Mouse (Mus musculus) MEL (cell line): ENCODE data around the gene Tec. TPM values are rescaled to one million over a fixed set of nuclear protein-coding genes. Genes with fewer than 3 reads are reported as not detected.

Experiments
- DNase-seq: peaks from one replicate; pipeline ENCODE4 v3.0.0; 2011; ENCODE audit warnings: low read depth, low spot score
- H3K27ac ChIP-seq: 2 replicates; pipeline ENCODE4 v1.5.1; 2012; ENCODE audit warnings: low read depth, mild to moderate bottlenecking, control low read depth, low read length, moderate library complexity; ENCODE audit not compliant: control insufficient read depth
- H3K27me3 ChIP-seq, 2 experiments: fragments of 150-350 bp in 1 of 2; sonication (generic) in 1 of 2; 2 replicates each; pipeline ENCODE4 v1.6.1; 2012; ENCODE audit warnings: low read length in 2 of 2, mild to moderate bottlenecking in 2 of 2, improper control_type of control experiment in 1 of 2, moderate library complexity in 1 of 2; ENCODE audit not compliant: insufficient read depth in 2 of 2, control insufficient read depth in 1 of 2
- H3K36me3 ChIP-seq, 2 experiments: 2 replicates each; pipeline ENCODE4 v1.6.1; 2012 to 2014; ENCODE audit warnings: low read length in 2 of 2, improper control_type of control experiment in 1 of 2, inconsistent platforms in 1 of 2, mild to moderate bottlenecking in 1 of 2; ENCODE audit not compliant: insufficient read depth in 2 of 2, control insufficient read depth in 1 of 2
- H3K4me1 ChIP-seq, 2 experiments: fragments of 150-350 bp in 1 of 2; sonication (generic) in 1 of 2; 2 replicates each; pipeline ENCODE4 v1.6.1; 2012; ENCODE audit warnings: low read length in 2 of 2, improper control_type of control experiment in 1 of 2, mild to moderate bottlenecking in 1 of 2; ENCODE audit not compliant: insufficient read depth in 2 of 2, control insufficient read depth in 1 of 2
- H3K4me3 ChIP-seq, 2 experiments: fragments of 150-350 bp in 1 of 2; sonication (generic) in 1 of 2; 2 replicates each; pipeline ENCODE4 v1.5.1; 2012; ENCODE audit warnings: low read depth in 2 of 2, low read length in 2 of 2, mild to moderate bottlenecking in 2 of 2, moderate library complexity in 2 of 2, control low read depth in 1 of 2, improper control_type of control experiment in 1 of 2; ENCODE audit not compliant: control insufficient read depth in 1 of 2, insufficient read depth in 1 of 2
- H3K79me2 ChIP-seq: 2 replicates; pipeline ENCODE4 v1.6.1; 2012; ENCODE audit warnings: mild to moderate bottlenecking, low read length, moderate library complexity; ENCODE audit not compliant: control insufficient read depth, poor library complexity, insufficient read depth
- H3K9ac ChIP-seq: 2 replicates; pipeline ENCODE4 v1.6.1; 2012; ENCODE audit warnings: low read depth, mild to moderate bottlenecking, control low read depth, low read length, moderate library complexity; ENCODE audit not compliant: control insufficient read depth, poor library complexity, severe bottlenecking
- H3K9me3 ChIP-seq: fragments of 150-350 bp; sonication (generic); replicated peaks from 2 replicates; pipeline ENCODE4 v1.6.1; 2012; ENCODE audit warnings: mild to moderate bottlenecking, low read length, improper control_type of control experiment, moderate library complexity; ENCODE audit not compliant: insufficient read depth
- CTCF ChIP-seq, 3 experiments: IDR thresholded peaks in 2 of 3; conservative IDR thresholded peaks in 1 of 3; 2 replicates each; pipeline ENCODE4 v1.5.1; 2011 to 2012; ENCODE audit warnings: low read length in 3 of 3, low read depth in 2 of 3, mild to moderate bottlenecking in 2 of 3, improper control_type of control experiment in 1 of 3, inconsistent platforms in 1 of 3, mixed read lengths in 1 of 3, moderate library complexity in 1 of 3; ENCODE audit not compliant: control insufficient read depth in 1 of 3, insufficient read depth in 1 of 3, poor library complexity in 1 of 3, severe bottlenecking in 1 of 3
- E2F4 ChIP-seq: IDR thresholded peaks from 2 replicates; pipeline ENCODE4 v1.6.1; 2011; ENCODE audit warnings: low read depth, low read length, improper control_type of control experiment, borderline replicate concordance
- EP300 ChIP-seq, 2 experiments: IDR thresholded peaks; 2 replicates each; pipeline ENCODE4 v1.6.1; 2011; ENCODE audit warnings: improper control_type of control experiment in 2 of 2, low read length in 2 of 2, low read depth in 1 of 2, mild to moderate bottlenecking in 1 of 2
- JUND ChIP-seq: IDR thresholded peaks from 2 replicates; pipeline ENCODE4 v1.6.1; 2011; ENCODE audit warnings: low read depth, mild to moderate bottlenecking, improper control_type of control experiment, low read length
- KAT2A ChIP-seq: conservative IDR thresholded peaks from 2 replicates; pipeline ENCODE4 v1.6.1; 2012; ENCODE audit warnings: low read depth, low read length, improper control_type of control experiment, inconsistent platforms
- MAFK ChIP-seq: IDR thresholded peaks from 2 replicates; pipeline ENCODE4 v1.6.1; 2011; ENCODE audit warnings: low read depth, mild to moderate bottlenecking, low read length, improper control_type of control experiment, borderline replicate concordance
- POLR2A ChIP-seq, 2 experiments: IDR thresholded peaks; 2 replicates each; pipeline ENCODE4 v1.6.1; 2011 to 2012; ENCODE audit warnings: low read length in 2 of 2, mild to moderate bottlenecking in 2 of 2, control low read depth in 1 of 2, improper control_type of control experiment in 1 of 2, low read depth in 1 of 2, moderate library complexity in 1 of 2; ENCODE audit not compliant: control insufficient read depth in 1 of 2, insufficient read depth in 1 of 2, poor library complexity in 1 of 2
- USF1 ChIP-seq: IDR thresholded peaks from 2 replicates; pipeline ENCODE4 v1.6.1; 2014; ENCODE audit warnings: low read depth, mild to moderate bottlenecking, inconsistent platforms, low read length, improper control_type of control experiment, moderate library complexity
- ZKSCAN1 ChIP-seq: IDR thresholded peaks from 2 replicates; pipeline ENCODE4 v1.6.1; 2012; ENCODE audit warnings: low read depth, mild to moderate bottlenecking, inconsistent platforms, low read length, improper control_type of control experiment, moderate library complexity
- ZNF384 ChIP-seq: IDR thresholded peaks from 2 replicates; pipeline ENCODE4 v1.6.1; 2012; ENCODE audit warnings: low read depth, mild to moderate bottlenecking, inconsistent platforms, low read length, improper control_type of control experiment
- polyA plus RNA-seq, 2 experiments: library from polyadenylated mRNA; stranded (reverse) in 1 of 2; unstranded in 1 of 2; fragments of >175 nt in 1 of 2; fragments of >200 nt in 1 of 2; gene quantifications; 2 replicates each; pipeline versions ENCODE4 v1.2.1 to v1.2.4; 2012; ENCODE audit warnings: low replicate concordance in 2 of 2, low read depth in 1 of 2; ENCODE audit not compliant: insufficient read length in 2 of 2, insufficient read depth in 1 of 2, missing spikeins in 1 of 2
- total RNA-seq: library from RNA; depleted of rRNA; stranded (reverse); fragments of 300-350 nt; gene quantifications from 2 replicates; pipeline ENCODE4 v1.2.3, GENCODE M21; 2012

Gene Tec
- total and polyA plus RNA-seq, 3 experiments, result 44.8 to 61.1 TPM; not detected in 1

DNA sequence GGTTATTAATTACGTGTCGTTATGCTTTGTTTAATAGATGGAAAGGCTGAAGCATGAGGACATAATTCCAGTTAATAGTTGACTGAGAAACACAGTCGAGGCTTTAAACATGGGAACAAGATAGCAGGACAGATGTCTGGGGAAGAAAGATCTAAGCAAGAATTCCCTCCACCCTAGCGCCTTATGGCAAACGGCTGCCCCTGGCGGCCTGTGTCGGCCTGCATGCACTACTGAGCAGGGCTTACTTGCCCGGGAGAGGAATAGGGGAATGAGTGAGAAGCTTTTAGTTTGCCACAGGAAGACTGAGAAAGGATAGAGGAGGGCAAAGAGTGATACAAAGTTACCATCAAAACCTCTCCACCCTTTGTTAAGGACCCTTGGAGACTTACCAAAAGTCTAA lies 7.4 kb downstream of the Tec start (continued):
- TF ChIP-seq CTCF (IDR thresholded peaks at IDR 0.05 in 2 of 3, conservative IDR thresholded peaks at IDR 0.05 in 1 of 3; ENCODE audit: control insufficient read depth in 1 of 3, insufficient read depth in 1 of 3, low read depth in 2 of 3, low read length in 3 of 3, poor library complexity in 1 of 3, severe bottlenecking in 1 of 3), result no peak

DNA sequence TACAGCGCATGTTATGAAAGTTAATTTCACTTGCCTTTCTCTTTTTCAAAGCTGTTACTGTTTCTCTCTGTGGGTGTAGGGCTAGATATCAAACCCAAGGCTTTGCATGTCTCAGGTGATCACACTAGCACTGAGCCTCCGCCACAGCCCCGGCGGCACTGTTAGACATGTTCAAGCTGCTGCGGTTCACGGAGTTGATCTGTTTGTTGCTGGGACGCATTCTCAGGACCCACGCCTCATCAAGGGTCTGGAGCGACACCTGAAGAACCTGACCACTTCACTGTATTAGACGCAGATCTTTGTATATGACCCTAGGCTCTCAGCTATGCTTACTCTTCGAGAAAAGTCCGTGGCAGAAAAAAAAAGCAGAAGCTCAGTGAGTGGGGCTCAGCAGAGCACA lies 10.0 kb downstream of the Tec start:
- no peaks in the 10 kb centered on the region for H3K27me3 ChIP-seq
- TF ChIP-seq ZNF384, result peak; percentile 52; the same call in 1 of the 2 replicates
- 0 out of 4 replicates have a peak, but pooled peaks of 1 of the 2 experiments have one; percentile 17 for TF ChIP-seq POLR2A (IDR thresholded peaks at IDR 0.05; ENCODE audit: control insufficient read depth in 1 of 2, insufficient read depth in 1 of 2, low read depth in 1 of 2, low read length in 2 of 2, poor library complexity in 1 of 2)
- TF ChIP-seq JUND, result no peak
- H3K4me3 ChIP-seq, result no peak overlapping the region
- H3K79me2 ChIP-seq, result peaks cover 86% of the 10 kb centered on the region
- H3K4me1 ChIP-seq, result peaks cover 23 to 60% of the 10 kb centered on the region in 2 experiments
- H3K36me3 ChIP-seq, result peaks cover 30 to 77% of the 10 kb centered on the region in 2 experiments
- H3K9me3 ChIP-seq, result no peaks in the 10 kb centered on the region
- H3K27ac ChIP-seq, result peak overlapping the region; percentile 61
- peak overlapping the region; percentile 24; the same call in 1 of the 2 replicates for H3K9ac ChIP-seq
- peak; percentile 42 for DNase-seq

DNA sequence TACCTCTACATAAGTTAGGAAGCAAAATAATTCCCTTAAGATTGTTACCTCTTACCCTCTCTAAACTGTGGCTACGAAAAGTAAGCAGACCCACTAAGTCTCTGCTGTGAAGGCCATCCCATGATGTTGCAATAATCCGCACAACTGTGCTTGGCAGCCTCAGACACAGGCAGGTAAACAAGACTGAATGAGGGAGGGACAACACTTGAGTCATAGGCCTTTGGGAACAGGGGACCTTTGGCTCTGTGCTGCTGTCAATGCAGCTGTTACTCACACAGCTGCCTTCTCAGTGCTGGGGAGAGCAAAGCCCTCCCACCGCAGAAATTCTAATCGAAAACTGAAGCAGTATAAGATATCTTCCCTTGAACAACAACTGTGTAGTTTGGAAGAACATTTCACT lies 10.5 kb downstream of the Tec start:
- TF ChIP-seq ZKSCAN1 (no peak), EP300 (IDR thresholded peaks at IDR 0.05; ENCODE audit: low read depth in 1 of 2, low read length in 2 of 2) (no peak), KAT2A (no peak), MAFK (no peak)
- DNase-seq, result no peak
- H3K79me2 ChIP-seq, result peaks cover 84% of the 10 kb centered on the region
- no peaks in the 10 kb centered on the region for H3K27me3 ChIP-seq
- H3K9me3 ChIP-seq, result no peaks in the 10 kb centered on the region
- no peak overlapping the region for H3K9ac ChIP-seq
- peaks cover 33 to 76% of the 10 kb centered on the region in 2 experiments for H3K36me3 ChIP-seq
- peaks cover 25 to 61% of the 10 kb centered on the region in 2 experiments for H3K4me1 ChIP-seq
- H3K4me3 ChIP-seq, result no peak overlapping the region
- peak overlapping the region; percentile 35 for H3K27ac ChIP-seq

DNA sequence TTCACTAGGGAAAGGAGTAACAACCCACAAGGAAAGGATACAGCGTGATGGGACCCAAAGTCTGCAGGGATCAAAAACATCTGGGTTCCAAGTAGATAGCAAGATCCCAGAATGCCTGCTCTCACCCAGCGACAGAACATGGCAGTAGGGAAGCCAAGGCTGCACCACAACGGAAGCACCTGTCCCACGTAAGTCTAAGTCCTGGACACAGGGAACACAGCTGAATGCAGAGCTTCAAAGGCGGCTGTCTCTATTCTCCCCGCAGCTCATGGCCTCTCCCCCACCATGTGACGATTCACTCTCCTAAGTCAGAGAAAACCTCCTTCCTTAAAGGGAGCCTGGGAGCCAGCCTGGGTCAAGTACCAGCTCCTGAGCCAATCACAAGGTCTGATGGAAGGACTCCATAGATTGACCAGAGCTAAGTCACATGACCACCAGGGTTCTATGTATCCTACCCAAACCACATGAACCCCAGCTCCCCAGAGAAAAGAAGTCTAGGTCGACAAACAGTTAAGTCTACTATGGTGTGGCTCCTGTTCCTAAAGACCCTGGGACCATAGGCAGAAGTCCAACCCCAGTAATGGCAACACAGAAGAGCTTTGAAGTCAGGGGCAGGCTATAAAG lies 11.9 kb downstream of the Tec start:
- Histone ChIP-seq H3K4me1 (peaks cover 15 to 60% of the 10 kb centered on the region in 2 experiments), H3K79me2 (peaks cover 72% of the 10 kb centered on the region)
- peak; percentile 12 for DNase-seq

More for the DNA sequence above, 11.9 kb downstream of the Tec start:
- peaks cover 24 to 72% of the 10 kb centered on the region in 2 experiments for H3K36me3 ChIP-seq
- TF ChIP-seq USF1, result peak; percentile 56
- TF ChIP-seq JUND, result no peak
- TF ChIP-seq E2F4, result no peak
- no peak for TF ChIP-seq CTCF (IDR thresholded peaks at IDR 0.05 in 2 of 3, conservative IDR thresholded peaks at IDR 0.05 in 1 of 3; ENCODE audit: control insufficient read depth in 1 of 3, insufficient read depth in 1 of 3, low read depth in 2 of 3, low read length in 3 of 3, poor library complexity in 1 of 3, severe bottlenecking in 1 of 3)
- peak overlapping the region; percentile 31; the same call in 1 of the 2 replicates for H3K27ac ChIP-seq
- H3K4me3 ChIP-seq, result no peak overlapping the region
- H3K9ac ChIP-seq, result no peak overlapping the region
- H3K27me3 ChIP-seq, result no peaks in the 10 kb centered on the region
- no peaks in the 10 kb centered on the region for H3K9me3 ChIP-seq
